Mouse (Mus musculus) heart, postnatal 0 days (tissue): ENCODE data around the gene Igfbp7. TPM values are rescaled to one million over a fixed set of nuclear protein-coding genes. Genes with fewer than 3 reads are reported as not detected.
A peak's percentile ranks its signal among the peaks of the same experiment; 100 is the strongest.

Experiments
- ATAC-seq: fragments of 200-750 bp; cut with Nextera tagmentation; 2 replicates; pipeline ENCODE4 v1.8.0; 2017; ENCODE audit warnings: low read depth, moderate number of reproducible peaks, moderate library complexity; ENCODE audit not compliant: insufficient read depth
- DNase-seq: peaks from one replicate; pipeline ENCODE4 v3.0.0-alpha.2; 2016; ENCODE audit warnings: low spot score
- H3K27ac ChIP-seq: fragments of 300-500 bp; sonication (generic); 2 replicates; pipeline ENCODE4 v1.5.1; 2014; ENCODE audit warnings: low read depth, mild to moderate bottlenecking
- H3K27me3 ChIP-seq: fragments of 300-500 bp; sonication (generic); 2 replicates; pipeline ENCODE4 v1.6.1; 2014; ENCODE audit warnings: low read length, mixed read lengths; ENCODE audit not compliant: control insufficient read depth, insufficient read depth
- H3K36me3 ChIP-seq: fragments of 300-500 bp; sonication (generic); replicated peaks from 2 replicates; pipeline ENCODE4 v1.6.1; 2014; ENCODE audit warnings: low read length, mixed read lengths; ENCODE audit not compliant: control insufficient read depth, insufficient read depth
- H3K4me1 ChIP-seq: fragments of 300-500 bp; sonication (generic); 2 replicates; pipeline ENCODE4 v1.6.1; 2014; ENCODE audit warnings: antibody characterized with exemption; ENCODE audit not compliant: control insufficient read depth, insufficient read depth
- H3K4me2 ChIP-seq: fragments of 300-500 bp; sonication (generic); 2 replicates; pipeline ENCODE4 v1.6.1; 2014; ENCODE audit warnings: low read depth, mild to moderate bottlenecking, low read length, moderate library complexity
- H3K4me3 ChIP-seq: fragments of 300-500 bp; sonication (generic); 2 replicates; pipeline ENCODE4 v1.5.1; 2014; ENCODE audit warnings: low read depth, low read length
- H3K9ac ChIP-seq: fragments of 300-500 bp; sonication (generic); replicated peaks from 2 replicates; pipeline ENCODE4 v1.6.1; 2014; ENCODE audit warnings: low read depth, low read length, mixed read lengths
- H3K9me3 ChIP-seq: fragments of 300-500 bp; sonication (generic); replicated peaks from 2 replicates; pipeline ENCODE4 v1.6.1; 2016; ENCODE audit warnings: low read length; ENCODE audit not compliant: control insufficient read depth
- CTCF ChIP-seq: IDR thresholded peaks from 2 replicates; pipeline ENCODE4 v1.5.1; 2016; ENCODE audit warnings: antibody characterized with exemption, control low read depth, low read depth
- EP300 ChIP-seq: IDR thresholded peaks from 2 replicates; pipeline ENCODE4 v1.6.1; 2016; ENCODE audit warnings: antibody characterized with exemption, low read depth
- WGBS: fragments of 180-500 bp; shearing (Covaris S2); extraction: QIAGEN DNeasy Blood & Tissue Kit; methylation state at CpG from one replicate; pipeline ENCODE4 v1.1.7; 2014; 5-methylcytosine and 5-hydroxymethylcytosine counted together
- polyA plus RNA-seq: library from polyadenylated mRNA; unstranded; fragments of >200 nt; fragmentation: Nextera tagmentation; extraction: Ambion mirVana; gene quantifications from 2 replicates; pipeline ENCODE4 v1.2.1, GENCODE M21; 2015
- total RNA-seq: library from RNA; depleted of rRNA; stranded (reverse); fragments of >200 nt; gene quantifications from 2 replicates; pipeline ENCODE4 v1.2.3, GENCODE M21; 2014; ENCODE audit warnings: low replicate concordance; rRNA removed

Gene Igfbp7
- total and polyA plus RNA-seq, 2 experiments from 2014 or later: 151 to 218 TPM

DNA sequence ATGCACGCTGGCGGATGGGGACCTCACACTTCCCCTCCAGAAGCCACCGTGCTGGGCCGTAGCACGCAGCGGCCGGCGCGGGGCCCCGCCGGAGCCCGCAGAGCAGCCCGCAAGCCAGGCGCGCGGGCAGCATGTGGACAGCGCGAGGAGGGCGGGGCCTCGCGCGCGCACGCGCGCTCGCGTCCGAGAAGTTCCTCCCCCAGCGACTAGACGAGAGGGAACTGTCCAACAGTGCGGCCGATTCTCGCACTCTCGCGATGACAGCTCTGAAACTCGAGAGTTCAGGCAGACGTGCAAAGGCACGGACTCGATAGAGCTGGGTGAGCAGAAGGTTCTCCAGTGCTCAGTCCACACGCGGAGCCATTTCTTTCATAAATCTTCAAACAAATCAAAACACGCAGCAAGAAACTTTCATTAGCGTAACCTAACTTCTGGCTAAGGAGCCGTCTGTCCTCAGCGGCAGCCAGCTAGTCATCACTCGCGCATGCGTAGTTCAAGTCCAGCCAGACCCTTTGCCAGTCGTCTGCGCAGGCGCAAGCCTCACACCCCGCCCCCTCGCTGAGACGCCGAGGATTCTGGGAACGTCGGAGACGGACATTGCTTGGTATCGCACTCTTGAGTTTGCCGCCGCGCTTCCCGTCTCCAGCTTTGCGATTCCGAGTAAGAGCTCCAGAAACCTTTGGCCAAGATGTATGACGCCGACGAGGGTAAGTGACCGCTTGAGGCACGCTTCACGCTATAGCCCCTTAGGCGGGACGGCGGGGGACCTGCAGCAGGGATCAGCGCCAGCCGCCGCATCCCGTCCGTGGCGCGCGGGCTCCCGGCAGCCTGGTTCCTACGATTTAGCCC is 97.7 kb downstream of the Igfbp7 start, which contains the start of the genes Noa1 and Polr2b:
TSS of gene Noa1 (minus strand) at position 161 of the 849 bp plus-strand sequence.
TSS of gene Polr2b (plus strand) at position 224 of the 849 bp plus-strand sequence.
- peak within 1 kb of the TSS; percentile 90 for H3K27ac ChIP-seq
- DNase-seq (peak; percentile 97), ATAC-seq (peak; percentile 95)
- no peaks in the 10 kb centered on the region for H3K27me3 ChIP-seq
- peak within 1 kb of the TSS; percentile 99 for H3K4me2 ChIP-seq
- peak within 1 kb of the TSS; percentile 90 for H3K9ac ChIP-seq
- H3K36me3 ChIP-seq: peaks cover 40% of the 10 kb centered on the region
- no peaks in the 10 kb centered on the region for H3K9me3 ChIP-seq
- TF ChIP-seq EP300: 0 out of 2 replicates have a peak, but pooled peaks have one; percentile 62
- TF ChIP-seq CTCF: no peak
- peak within 1 kb of the TSS; percentile 81 for H3K4me3 ChIP-seq
- under 1% methylated on average over 82 of the region's 85 CpGs for WGBS
- H3K4me1 ChIP-seq: peaks cover 21% of the 10 kb centered on the region

DNA sequence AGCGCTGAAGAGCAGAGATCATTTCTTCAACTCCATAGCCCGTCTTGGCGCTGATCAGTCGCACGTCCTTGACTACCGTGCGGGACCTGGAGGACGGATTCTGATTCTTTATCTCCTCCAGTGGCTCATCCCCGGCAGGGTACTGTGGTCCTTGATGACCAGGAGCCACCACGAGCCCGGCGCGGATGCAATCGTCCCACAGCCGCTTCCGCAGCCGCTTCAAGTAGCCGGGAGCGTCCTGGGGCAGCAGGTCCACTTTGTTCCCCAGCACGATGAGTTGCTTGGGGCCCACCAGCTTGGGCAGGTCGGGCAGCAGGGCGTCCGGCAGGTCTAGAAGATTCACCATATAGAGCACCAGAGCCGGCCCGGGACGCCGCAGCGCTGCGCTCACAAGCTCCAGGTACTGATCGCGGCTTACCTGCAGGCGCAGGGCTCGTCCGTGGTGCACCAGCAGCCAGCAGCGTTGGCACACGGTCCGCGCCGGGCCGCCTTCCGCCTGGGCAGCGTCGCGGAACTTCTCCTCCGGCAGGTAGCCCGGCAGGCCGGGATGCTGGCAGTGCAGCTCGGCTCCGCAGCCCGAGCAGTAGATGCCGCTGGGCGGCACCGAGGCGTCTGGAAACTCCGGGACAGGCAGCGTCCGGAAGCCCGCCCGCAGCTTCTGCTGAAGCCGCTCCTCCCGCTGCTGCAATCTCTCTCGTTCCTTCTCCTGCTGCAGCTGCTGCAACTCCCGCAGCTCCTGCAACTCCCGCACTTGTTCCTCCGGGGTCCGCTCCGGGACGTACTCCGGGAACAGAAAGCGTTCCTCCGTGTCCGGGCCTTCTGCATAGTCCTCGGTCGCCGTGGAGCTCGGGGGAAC is 98.6 kb downstream of the Igfbp7 start:
- Histone ChIP-seq H3K27me3 (no peaks in the 10 kb centered on the region), H3K36me3 (peaks cover 41% of the 10 kb centered on the region), H3K4me3 (peak overlapping the region; percentile 81), H3K4me1 (peaks cover 21% of the 10 kb centered on the region), H3K9ac (peak overlapping the region; percentile 55), H3K9me3 (no peaks in the 10 kb centered on the region), H3K27ac (no peak overlapping the region), H3K4me2 (peak overlapping the region; percentile 99)
- TF ChIP-seq EP300 (no peak), CTCF (no peak)
- WGBS: under 1% methylated on average over 75 of the region's 76 CpGs
- no peak for DNase-seq
- peak; percentile 3; the same call in 1 of the 2 replicates for ATAC-seq

DNA sequence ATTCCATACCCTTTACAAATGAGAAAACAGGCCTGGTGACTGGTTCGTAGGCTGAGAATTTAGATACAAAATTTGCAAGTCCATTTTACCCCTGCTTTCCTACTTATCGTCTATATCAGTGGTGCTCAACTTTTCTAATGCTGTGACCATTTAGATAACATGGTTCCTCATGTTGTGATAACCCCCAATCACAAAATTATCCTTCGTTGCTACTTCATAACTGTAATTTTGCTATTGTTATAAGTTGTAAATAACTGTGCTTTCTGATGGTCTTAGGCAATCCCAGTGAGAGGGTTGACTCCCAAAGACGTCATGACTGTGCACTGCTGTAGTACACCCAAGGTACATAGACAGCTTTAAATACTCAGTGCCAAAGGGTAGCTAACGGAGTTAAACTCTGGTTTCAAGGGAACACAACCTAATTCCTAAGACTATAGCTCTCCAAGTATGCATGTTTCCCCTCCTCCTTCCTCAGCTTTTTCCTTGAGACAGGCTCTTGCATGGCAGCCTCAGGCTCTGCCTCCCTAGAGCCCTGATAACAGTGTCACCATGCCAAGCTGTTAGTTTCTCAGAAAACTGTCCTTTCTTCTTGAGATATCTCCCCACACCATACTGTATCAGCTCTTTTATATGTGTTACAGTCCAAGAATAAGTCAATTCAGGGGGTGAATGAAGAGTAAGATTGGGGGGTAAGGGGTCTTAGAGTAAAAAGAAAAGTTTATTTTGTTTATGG is 99.9 kb downstream of the Igfbp7 start:
- no peak overlapping the region for H3K9ac ChIP-seq
- H3K4me1 ChIP-seq: peaks cover 21% of the 10 kb centered on the region
- TF ChIP-seq CTCF: no peak
- H3K4me2 ChIP-seq: peak overlapping the region; percentile 99
- peaks cover 33% of the 10 kb centered on the region for H3K36me3 ChIP-seq
- no peaks in the 10 kb centered on the region for H3K9me3 ChIP-seq
- 74% methylated on average over 5 of the region's 5 CpGs for WGBS
- DNase-seq (no peak), ATAC-seq (no peak)
- H3K27ac ChIP-seq: no peak overlapping the region
- H3K4me3 ChIP-seq: peak overlapping the region; percentile 81
- no peaks in the 10 kb centered on the region for H3K27me3 ChIP-seq

DNA sequence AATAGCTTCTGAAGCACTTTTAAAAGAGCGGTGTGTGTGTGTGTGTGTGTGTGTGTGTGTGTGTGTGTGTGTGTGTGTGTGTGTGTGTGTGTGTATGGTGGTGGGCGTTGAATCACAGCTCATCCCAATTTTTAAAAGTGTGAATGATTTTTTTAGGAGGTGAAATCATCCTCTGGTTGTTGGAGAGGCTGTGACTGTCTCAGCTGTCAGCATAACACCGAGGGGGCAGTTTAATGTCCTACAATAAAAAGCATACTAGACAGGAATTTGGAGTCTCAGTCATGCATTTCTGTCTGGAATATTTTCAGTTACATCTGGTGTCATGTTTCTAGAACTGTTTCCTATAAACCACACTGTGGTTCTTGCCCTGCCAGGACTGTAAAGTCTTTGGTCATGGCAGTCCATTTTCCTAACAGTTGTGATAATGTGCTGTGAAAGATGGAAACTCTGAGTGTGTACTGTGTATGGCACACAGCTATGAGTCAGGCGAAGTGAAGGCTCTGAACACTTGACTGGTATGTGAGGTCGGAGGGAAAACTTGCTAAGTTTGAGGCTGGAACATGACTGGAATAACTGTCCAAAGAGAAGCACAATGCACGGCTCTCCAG is 106.4 kb downstream of the Igfbp7 start:
- Histone ChIP-seq H3K9ac (no peak overlapping the region), H3K9me3 (no peaks in the 10 kb centered on the region), H3K27me3 (no peaks in the 10 kb centered on the region), H3K27ac (no peak overlapping the region), H3K4me3 (no peak overlapping the region), H3K4me2 (no peak overlapping the region), H3K36me3 (peaks cover 50% of the 10 kb centered on the region), H3K4me1 (no peaks in the 10 kb centered on the region)
- 63% methylated on average over 6 of the region's 6 CpGs for WGBS
- TF ChIP-seq CTCF (no peak), EP300 (no peak)
- DNase-seq: no peak
- no peak for ATAC-seq

DNA sequence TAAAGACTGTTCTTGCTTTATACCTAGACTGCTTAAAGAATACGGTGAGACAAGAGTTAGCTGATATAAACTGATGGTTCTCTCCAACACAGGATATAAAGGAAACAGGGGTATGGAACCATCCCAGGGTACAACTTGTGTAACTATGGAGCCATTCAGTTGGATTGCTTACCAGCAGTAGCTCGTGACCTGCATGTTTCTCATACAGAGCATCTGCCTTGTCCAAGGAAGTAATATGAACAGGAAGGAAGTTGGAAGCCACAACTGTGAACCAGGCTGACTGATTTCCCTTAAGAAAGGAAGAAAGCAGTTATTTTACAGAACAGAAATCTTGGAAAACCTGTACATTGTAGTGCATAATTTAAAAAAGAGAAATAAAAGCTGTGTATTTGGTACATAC is 108.4 kb downstream of the Igfbp7 start:
- H3K4me2 ChIP-seq: no peak overlapping the region
- no peak overlapping the region for H3K4me3 ChIP-seq
- H3K27me3 ChIP-seq: no peaks in the 10 kb centered on the region
- no peaks in the 10 kb centered on the region for H3K4me1 ChIP-seq
- 84% methylated on average over 2 of the region's 2 CpGs for WGBS
- DNase-seq (no peak), ATAC-seq (no peak)
- no peak overlapping the region for H3K9ac ChIP-seq
- H3K27ac ChIP-seq: no peak overlapping the region
- TF ChIP-seq EP300 (no peak), CTCF (no peak)
- no peaks in the 10 kb centered on the region for H3K9me3 ChIP-seq
- H3K36me3 ChIP-seq: peaks cover 47% of the 10 kb centered on the region

Other genes starting within 250 kb of the Igfbp7 start
- 22.6 TPM in 1 of 2 replicates, not detected in the other for gene Spink2, start 196.6 kb downstream of the Igfbp7 start, total RNA-seq
- gene Spink2, start 196.6 kb downstream of the Igfbp7 start, polyA plus RNA-seq: 1.5 and 2.1 TPM in 2 replicates
- 20.3 and 23.7 TPM in 2 replicates for gene Rest, start 142.6 kb downstream of the Igfbp7 start, total RNA-seq
- 14.7 and 14.9 TPM in 2 replicates for gene Rest, start 142.6 kb downstream of the Igfbp7 start, polyA plus RNA-seq
- 9.0 and 11.2 TPM in 2 replicates for gene Noa1, start 98.0 kb downstream of the Igfbp7 start, total RNA-seq
- gene Noa1, start 98.0 kb downstream of the Igfbp7 start, polyA plus RNA-seq: 15.6 and 16.1 TPM in 2 replicates
- gene Polr2b, start 97.9 kb downstream of the Igfbp7 start, total RNA-seq: 21.8 and 32.0 TPM in 2 replicates
- 24.0 and 26.4 TPM in 2 replicates for gene Polr2b, start 97.9 kb downstream of the Igfbp7 start, polyA plus RNA-seq